Mouse (Mus musculus) intestine, embryonic 16.5 days (tissue): ENCODE results near the gene Trp63. TPM values are rescaled to one million over a fixed set of nuclear protein-coding genes. Genes with fewer than 3 reads are reported as not detected.
"Not testable (repeated sequence)": the region's sequence is repeated elsewhere in the genome, so short reads cannot be mapped to it uniquely, and the experiment has no call there.

ENCODE experiments used
- ATAC-seq: fragments of 200-750 bp; cut with Nextera tagmentation; 2 replicates; pipeline ENCODE4 v1.8.0; 2017; ENCODE audit warnings: moderate TSS enrichment, moderate library complexity
- H3K27ac ChIP-seq: fragments of 300-500 bp; sonication (generic); 2 replicates; pipeline ENCODE4 v1.5.1; 2014; ENCODE audit warnings: mild to moderate bottlenecking, low read length
- H3K27me3 ChIP-seq: fragments of 300-500 bp; sonication (generic); replicated peaks from 2 replicates; pipeline ENCODE4 v1.6.1; 2014; ENCODE audit warnings: low read length, control low read depth, mixed read lengths; ENCODE audit not compliant: control insufficient read depth, insufficient read depth
- H3K36me3 ChIP-seq: fragments of 300-500 bp; sonication (generic); 2 replicates; pipeline ENCODE4 v1.6.1; 2014; ENCODE audit warnings: low read length, control low read depth; ENCODE audit not compliant: control insufficient read depth, insufficient read depth
- H3K4me1 ChIP-seq: fragments of 300-500 bp; sonication (generic); 2 replicates; pipeline ENCODE4 v1.6.1; 2014; ENCODE audit warnings: low read length, control low read depth, mixed read lengths; ENCODE audit not compliant: control insufficient read depth, insufficient read depth
- H3K4me2 ChIP-seq: fragments of 300-500 bp; sonication (generic); 2 replicates; pipeline ENCODE4 v1.6.1; 2014; ENCODE audit warnings: low read depth, low read length, control low read depth
- H3K4me3 ChIP-seq: fragments of 300-500 bp; sonication (generic); 2 replicates; pipeline ENCODE4 v1.5.1; 2014; ENCODE audit warnings: mild to moderate bottlenecking, low read length
- H3K9ac ChIP-seq: fragments of 300-500 bp; sonication (generic); 2 replicates; pipeline ENCODE4 v1.6.1; 2014; ENCODE audit warnings: low read depth, low read length
- H3K9me3 ChIP-seq: fragments of 300-500 bp; sonication (generic); 2 replicates; pipeline ENCODE4 v1.6.1; 2016; ENCODE audit warnings: low read length, control low read depth; ENCODE audit not compliant: control insufficient read depth
- WGBS: fragments of 180-500 bp; shearing (Covaris S2); extraction: QIAGEN DNeasy Blood & Tissue Kit; methylation state at CpG from one replicate; pipeline ENCODE4 v1.1.7; 2014; 5-methylcytosine and 5-hydroxymethylcytosine counted together
- polyA plus RNA-seq: library from polyadenylated mRNA; unstranded; fragments of >200 nt; fragmentation: Nextera tagmentation; extraction: Ambion mirVana; gene quantifications from 2 replicates; pipeline ENCODE4 v1.2.1, GENCODE M21; 2015

Gene Trp63
- polyA plus RNA-seq = 0.13 TPM in 1 of 2 replicates, not detected in the other

DNA sequence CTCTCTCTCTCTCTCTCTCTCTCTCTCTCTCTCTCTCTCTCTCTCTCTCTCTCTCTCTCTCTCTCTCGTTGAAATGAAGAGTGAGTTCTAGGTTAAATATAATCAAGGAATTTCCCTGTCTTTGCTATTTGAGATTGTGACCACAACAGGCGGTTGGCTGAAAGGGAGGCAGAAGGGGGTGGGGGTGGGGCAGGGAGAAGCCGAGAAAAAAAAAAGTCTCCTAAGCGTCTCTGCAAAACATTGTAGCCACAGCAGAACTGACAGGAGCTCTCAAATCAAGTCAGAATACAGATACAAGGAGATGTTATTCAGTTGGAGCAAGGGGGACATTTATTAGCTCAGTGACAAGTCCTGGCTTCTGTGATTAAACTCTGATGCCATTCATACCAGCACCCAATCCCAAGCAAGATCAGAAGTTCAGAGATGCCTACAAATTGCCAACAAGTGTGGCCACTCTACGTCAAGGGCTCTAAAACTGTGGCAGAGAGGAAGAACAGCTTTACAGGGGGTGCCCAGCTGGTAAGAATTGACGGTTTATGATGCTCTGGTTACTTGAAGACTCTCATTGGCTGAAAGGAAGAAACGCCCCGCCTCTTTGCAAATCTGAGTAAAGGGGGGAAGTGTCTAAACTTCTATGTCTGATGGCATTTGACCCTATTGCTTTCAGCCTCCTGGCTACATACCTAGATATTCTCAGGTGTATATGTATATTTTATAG lies at the start of gene Trp63:
TSS of gene Trp63 (plus strand) at position 233 of the 718 bp plus-strand sequence.
- Histone ChIP-seq H3K27me3 (no peaks in the 10 kb centered on the region), H3K36me3 (no peaks in the 10 kb centered on the region), H3K4me2 (no peak within 1 kb of the TSS), H3K4me1 (no peaks in the 10 kb centered on the region), H3K9ac (no peak within 1 kb of the TSS), H3K9me3 (no peaks in the 10 kb centered on the region), H3K27ac (no peak within 1 kb of the TSS), H3K4me3 (no peak within 1 kb of the TSS)
- no peak for ATAC-seq
- WGBS = 33% methylated on average over 8 of the region's 8 CpGs

DNA sequence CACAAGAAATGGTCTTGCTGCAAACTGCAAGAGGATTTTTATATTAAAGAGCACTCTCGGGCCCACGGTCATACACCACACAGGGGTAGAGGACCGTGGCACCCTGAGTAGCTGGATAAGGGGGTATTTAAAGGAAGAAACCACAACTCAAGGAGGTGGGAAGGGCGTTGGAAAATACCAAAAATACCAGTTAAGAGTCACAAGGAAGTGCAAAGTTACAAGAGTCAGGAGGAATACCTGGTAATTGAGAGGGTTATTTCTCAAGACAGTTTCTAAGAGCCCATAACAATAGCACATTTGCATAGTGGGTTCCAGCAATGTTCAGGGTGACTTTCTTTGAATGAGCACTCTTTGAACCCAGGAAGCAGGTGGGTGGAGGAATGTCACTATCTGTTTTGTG lies 38.8 kb upstream of the Trp63 start:
- 82% methylated on average over 4 of the region's 4 CpGs for WGBS
- H3K4me1 ChIP-seq, H3K4me2 ChIP-seq, H3K9ac ChIP-seq, H3K9me3 ChIP-seq, H3K4me3 ChIP-seq, ATAC-seq, H3K27me3 ChIP-seq, H3K36me3 ChIP-seq, H3K27ac ChIP-seq: not testable (repeated sequence)

- ATAC-seq = no peak
- no peaks in the 10 kb centered on the region for H3K4me1 ChIP-seq
- no peaks in the 10 kb centered on the region for H3K27me3 ChIP-seq
- 93% methylated on average over 9 of the region's 9 CpGs for WGBS
- H3K9me3 ChIP-seq = no peaks in the 10 kb centered on the region
- no peak overlapping the region for H3K4me2 ChIP-seq
- no peak overlapping the region for H3K27ac ChIP-seq
- H3K4me3 ChIP-seq = no peak overlapping the region
- H3K36me3 ChIP-seq = no peaks in the 10 kb centered on the region
- H3K9ac ChIP-seq = no peak overlapping the region
Measured at GRCm38 (mm10) chr16:25660510-25661235, 22.9 kb upstream of the Trp63 start.

DNA sequence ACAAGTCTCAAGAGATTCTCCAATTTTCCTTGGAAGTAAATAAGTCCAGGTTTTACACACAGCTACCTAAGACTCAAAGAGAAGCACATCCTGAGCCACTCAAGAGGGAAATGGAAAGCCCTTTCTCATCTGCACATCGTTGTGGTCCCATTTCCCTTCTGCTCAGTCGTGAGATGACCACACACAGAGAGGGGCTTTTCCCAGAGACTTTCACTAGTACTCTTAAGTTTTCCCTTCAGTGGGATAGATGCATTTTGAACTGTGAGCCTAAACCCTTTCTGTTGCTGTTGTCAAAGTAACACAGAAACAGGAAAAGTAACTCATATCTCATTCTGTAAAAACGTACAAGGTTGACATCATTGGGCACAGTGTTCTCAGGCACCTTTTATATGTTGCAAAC lies 20.4 kb upstream of the Trp63 start:
- 66% methylated on average over 3 of the region's 3 CpGs for WGBS

GRCm38 (mm10) chr16:25673861-25674440 lies 9.6 kb upstream of the Trp63 start:
- no peak for ATAC-seq
- H3K4me1 ChIP-seq = no peaks in the 10 kb centered on the region
- no peak overlapping the region for H3K4me2 ChIP-seq
- no peak overlapping the region for H3K4me3 ChIP-seq
- WGBS = 67% methylated on average over 5 of the region's 5 CpGs
- no peak overlapping the region for H3K27ac ChIP-seq
- no peak overlapping the region for H3K9ac ChIP-seq
- H3K27me3 ChIP-seq = no peaks in the 10 kb centered on the region
- H3K9me3 ChIP-seq = no peaks in the 10 kb centered on the region
- no peaks in the 10 kb centered on the region for H3K36me3 ChIP-seq

More for the DNA sequence above, 20.4 kb upstream of the Trp63 start:
- Histone ChIP-seq H3K27me3 (no peaks in the 10 kb centered on the region), H3K9ac (no peak overlapping the region), H3K4me3 (no peak overlapping the region), H3K9me3 (no peaks in the 10 kb centered on the region), H3K4me2 (no peak overlapping the region), H3K27ac (no peak overlapping the region), H3K4me1 (no peaks in the 10 kb centered on the region), H3K36me3 (no peaks in the 10 kb centered on the region)
- ATAC-seq = no peak

DNA sequence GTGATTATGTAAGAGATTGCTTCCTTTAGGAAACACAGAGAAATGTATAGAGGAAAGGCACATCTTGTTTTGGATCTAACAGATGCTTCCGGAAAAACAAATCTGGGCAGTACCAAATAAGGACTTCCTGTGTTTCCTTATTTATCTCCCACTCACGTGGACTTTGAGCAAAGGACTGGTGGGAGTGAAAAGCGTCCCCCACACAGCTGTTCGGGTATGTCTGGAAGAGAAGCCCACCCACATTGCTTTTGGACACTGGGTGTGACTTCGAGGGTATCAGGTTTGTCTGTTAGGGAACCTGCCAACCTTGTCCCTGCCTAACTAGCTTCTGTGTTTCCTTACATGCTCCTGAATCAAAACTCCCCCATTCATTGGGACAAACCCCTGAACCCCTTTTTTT lies 3.2 kb upstream of the Trp63 start:
- no peak overlapping the region for H3K27ac ChIP-seq
- no peaks in the 10 kb centered on the region for H3K4me1 ChIP-seq
- H3K36me3 ChIP-seq = no peaks in the 10 kb centered on the region
- H3K9ac ChIP-seq = no peak overlapping the region
- H3K4me3 ChIP-seq = no peak overlapping the region
- no peaks in the 10 kb centered on the region for H3K27me3 ChIP-seq
- WGBS = 57% methylated on average over 5 of the region's 5 CpGs
- ATAC-seq = no peak
- H3K4me2 ChIP-seq = no peak overlapping the region
- H3K9me3 ChIP-seq = no peaks in the 10 kb centered on the region

GRCm38 (mm10) chr16:25682533-25682932 lies 1.0 kb upstream of the Trp63 start:
- Histone ChIP-seq H3K9ac (no peak overlapping the region), H3K9me3 (no peaks in the 10 kb centered on the region), H3K4me2 (no peak overlapping the region), H3K27ac (no peak overlapping the region), H3K27me3 (no peaks in the 10 kb centered on the region), H3K4me3 (no peak overlapping the region), H3K4me1 (no peaks in the 10 kb centered on the region), H3K36me3 (no peaks in the 10 kb centered on the region)
- WGBS = 71% methylated on average over 4 of the region's 4 CpGs
- no peak for ATAC-seq

GRCm38 (mm10) chr16:25684572-25684971 lies 1.0 kb downstream of the Trp63 start:
- Histone ChIP-seq H3K9me3 (no peaks in the 10 kb centered on the region), H3K36me3 (no peaks in the 10 kb centered on the region), H3K4me2 (no peak overlapping the region), H3K27me3 (no peaks in the 10 kb centered on the region), H3K27ac (no peak overlapping the region), H3K4me1 (no peaks in the 10 kb centered on the region), H3K9ac (no peak overlapping the region), H3K4me3 (no peak overlapping the region)
- no peak for ATAC-seq
- 78% methylated on average over 2 of the region's 2 CpGs for WGBS

GRCm38 (mm10) chr16:25690612-25691011 lies 7.0 kb downstream of the Trp63 start:
- Histone ChIP-seq H3K9ac (no peak overlapping the region), H3K4me1 (no peaks in the 10 kb centered on the region), H3K27me3 (no peaks in the 10 kb centered on the region), H3K27ac (no peak overlapping the region), H3K4me2 (no peak overlapping the region), H3K4me3 (no peak overlapping the region), H3K36me3 (no peaks in the 10 kb centered on the region), H3K9me3 (no peaks in the 10 kb centered on the region)
- WGBS = 38% methylated on average over 5 of the region's 5 CpGs
- ATAC-seq = no peak
